Mouse (Mus musculus) olfactory bulb, adult 2 months (tissue): ENCODE results near the gene Tbc1d2b.

Source experiments
- CTCF ChIP-seq: fragments of 200-500 bp; IDR thresholded peaks from 2 replicates; pipeline ENCODE4 v1.5.1; 2012; ENCODE audit warnings: low read depth, mild to moderate bottlenecking, low read length, moderate library complexity; ENCODE audit not compliant: insufficient read depth
- POLR2A ChIP-seq: fragments of 200-500 bp; IDR thresholded peaks from 2 replicates; pipeline ENCODE4 v1.6.1; 2012; ENCODE audit warnings: mild to moderate bottlenecking, low read depth, low read length, moderate library complexity; ENCODE audit not compliant: insufficient read depth

DNA sequence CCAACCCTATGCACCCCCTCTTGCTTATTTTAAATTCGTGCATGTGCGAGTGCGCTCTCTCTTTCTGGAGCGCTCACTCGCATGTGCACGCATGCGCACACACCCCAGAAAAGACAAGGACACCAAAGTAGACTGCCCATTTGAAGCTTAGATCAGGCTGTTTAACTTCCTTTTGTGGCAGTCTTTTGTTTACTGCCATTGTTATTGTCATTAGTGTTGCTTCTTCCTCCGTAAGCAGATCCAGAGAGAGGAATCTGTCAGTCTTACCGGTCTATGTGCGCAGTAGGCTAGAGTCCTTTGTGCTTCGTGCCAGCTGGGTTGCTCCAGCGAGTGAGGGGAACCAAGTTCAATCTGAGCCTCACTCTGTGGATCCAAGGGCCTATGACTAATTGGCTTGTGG is 1.7 kb upstream of the Tbc1d2b start:
- no peak for TF ChIP-seq CTCF
- no peak for TF ChIP-seq POLR2A
